Mouse (Mus musculus): ENCODE results near the gene Acot3. TPM values are rescaled to one million over a fixed set of nuclear protein-coding genes. Genes with fewer than 3 reads are reported as not detected.
"Not testable (repeated sequence)": the region's sequence is repeated elsewhere in the genome, so short reads cannot be mapped to it uniquely, and the experiment has no call there.

Acot3 gene
- polyA plus RNA-seq, 1 experiment from 2014 or later: 0.29 TPM

GRCm38 (mm10) chr12:84100071-84100470 lies 48.1 kb downstream of the Acot3 start:
- Histone ChIP-seq H3K4me1 (ENCODE audit: control insufficient read depth, insufficient read depth, low read length) (no peaks in the 10 kb centered on the region), H3K36me3 (ENCODE audit: control insufficient read depth, insufficient read depth, low read length) (no peaks in the 10 kb centered on the region), H3K27ac (ENCODE audit: low read length) (no peak overlapping the region), H3K9me3 (ENCODE audit: control insufficient read depth, low read depth, low read length) (no peaks in the 10 kb centered on the region), H3K9ac (replicated peaks; ENCODE audit: low read depth, low read length) (no peak overlapping the region), H3K4me3 (ENCODE audit: low read depth, low read length) (no peak overlapping the region), H3K27me3 (ENCODE audit: control insufficient read depth, insufficient read depth, low read length) (no peaks in the 10 kb centered on the region), H3K4me2 (replicated peaks; ENCODE audit: low read depth, low read length) (peak overlapping the region; percentile 49; the same call in 1 of the 2 replicates)
- WGBS: 64% methylated on average over 1 of the region's 1 CpGs
- no peak for ATAC-seq (ENCODE audit: insufficient number of reproducible peaks, insufficient read depth, low FRiP score, low read depth)

- not testable (repeated sequence) for H3K36me3 ChIP-seq (ENCODE audit: control insufficient read depth, insufficient read depth, low read length); H3K27me3 ChIP-seq (ENCODE audit: control insufficient read depth, insufficient read depth, low read length); H3K4me1 ChIP-seq (ENCODE audit: control insufficient read depth, insufficient read depth, low read length); H3K9me3 ChIP-seq (ENCODE audit: control insufficient read depth, low read depth, low read length); H3K27ac ChIP-seq (ENCODE audit: low read length)
- under 1% methylated on average over 74 of the region's 80 CpGs for WGBS
- ATAC-seq (ENCODE audit: insufficient number of reproducible peaks, insufficient read depth, low FRiP score, low read depth): peak; percentile 69; the same call in 1 of the 2 replicates
- peak within 1 kb of the TSS; percentile 38 for H3K4me3 ChIP-seq (ENCODE audit: low read depth, low read length)
- H3K9ac ChIP-seq (replicated peaks; ENCODE audit: low read depth, low read length): peak within 1 kb of the TSS; percentile 57
- H3K4me2 ChIP-seq (replicated peaks; ENCODE audit: low read depth, low read length): peak within 1 kb of the TSS; percentile 49
Observed at GRCm38 (mm10) chr12:84100604-84101492, 48.9 kb downstream of the Acot3 start, which contains the start of gene Acot6. TSS of gene Acot6 (plus strand) at chr12:84100654.

- Histone ChIP-seq H3K4me1 (ENCODE audit: control insufficient read depth, insufficient read depth, low read length) (no peaks in the 10 kb centered on the region), H3K9me3 (ENCODE audit: control insufficient read depth, low read depth, low read length) (no peaks in the 10 kb centered on the region), H3K9ac (replicated peaks; ENCODE audit: low read depth, low read length) (no peak overlapping the region), H3K27me3 (ENCODE audit: control insufficient read depth, insufficient read depth, low read length) (no peaks in the 10 kb centered on the region), H3K36me3 (ENCODE audit: control insufficient read depth, insufficient read depth, low read length) (no peaks in the 10 kb centered on the region), H3K27ac (ENCODE audit: low read length) (no peak overlapping the region), H3K4me3 (ENCODE audit: low read depth, low read length) (peak overlapping the region; percentile 38), H3K4me2 (replicated peaks; ENCODE audit: low read depth, low read length) (peak overlapping the region; percentile 49)
- WGBS: 49% methylated on average over 2 of the region's 2 CpGs
- no peak for ATAC-seq (ENCODE audit: insufficient number of reproducible peaks, insufficient read depth, low FRiP score, low read depth)
Observed at GRCm38 (mm10) chr12:84101493-84101845, 49.5 kb downstream of the Acot3 start.

GRCm38 (mm10) chr12:84107012-84107411 lies 55.1 kb downstream of the Acot3 start:
- no peaks in the 10 kb centered on the region for H3K4me1 ChIP-seq (ENCODE audit: control insufficient read depth, insufficient read depth, low read length)
- no peaks in the 10 kb centered on the region for H3K9me3 ChIP-seq (ENCODE audit: control insufficient read depth, low read depth, low read length)
- H3K4me3 ChIP-seq (ENCODE audit: low read depth, low read length): no peak overlapping the region
- no peak overlapping the region for H3K4me2 ChIP-seq (replicated peaks; ENCODE audit: low read depth, low read length)
- H3K36me3 ChIP-seq (ENCODE audit: control insufficient read depth, insufficient read depth, low read length): no peaks in the 10 kb centered on the region
- H3K27me3 ChIP-seq (ENCODE audit: control insufficient read depth, insufficient read depth, low read length): no peaks in the 10 kb centered on the region
- H3K27ac ChIP-seq (ENCODE audit: low read length): no peak overlapping the region
- no peak overlapping the region for H3K9ac ChIP-seq (replicated peaks; ENCODE audit: low read depth, low read length)
- 82% methylated on average over 3 of the region's 3 CpGs for WGBS
- ATAC-seq (ENCODE audit: insufficient number of reproducible peaks, insufficient read depth, low FRiP score, low read depth): no peak

GRCm38 (mm10) chr12:84107692-84108091 lies 55.7 kb downstream of the Acot3 start:
- Histone ChIP-seq H3K9me3 (ENCODE audit: control insufficient read depth, low read depth, low read length) (no peaks in the 10 kb centered on the region), H3K36me3 (ENCODE audit: control insufficient read depth, insufficient read depth, low read length) (no peaks in the 10 kb centered on the region), H3K27me3 (ENCODE audit: control insufficient read depth, insufficient read depth, low read length) (no peaks in the 10 kb centered on the region), H3K27ac (ENCODE audit: low read length) (no peak overlapping the region), H3K9ac (replicated peaks; ENCODE audit: low read depth, low read length) (no peak overlapping the region), H3K4me1 (ENCODE audit: control insufficient read depth, insufficient read depth, low read length) (no peaks in the 10 kb centered on the region), H3K4me3 (ENCODE audit: low read depth, low read length) (no peak overlapping the region), H3K4me2 (replicated peaks; ENCODE audit: low read depth, low read length) (no peak overlapping the region)
- ATAC-seq (ENCODE audit: insufficient number of reproducible peaks, insufficient read depth, low FRiP score, low read depth): no peak
- WGBS: 74% methylated on average over 1 of the region's 1 CpGs

GRCm38 (mm10) chr12:84109924-84110323 lies 58.0 kb downstream of the Acot3 start:
- H3K4me2 ChIP-seq (replicated peaks; ENCODE audit: low read depth, low read length): no peak overlapping the region
- no peaks in the 10 kb centered on the region for H3K36me3 ChIP-seq (ENCODE audit: control insufficient read depth, insufficient read depth, low read length)
- no peak overlapping the region for H3K27ac ChIP-seq (ENCODE audit: low read length)
- H3K9ac ChIP-seq (replicated peaks; ENCODE audit: low read depth, low read length): no peak overlapping the region
- H3K4me1 ChIP-seq (ENCODE audit: control insufficient read depth, insufficient read depth, low read length): no peaks in the 10 kb centered on the region
- no peaks in the 10 kb centered on the region for H3K27me3 ChIP-seq (ENCODE audit: control insufficient read depth, insufficient read depth, low read length)
- ATAC-seq (ENCODE audit: insufficient number of reproducible peaks, insufficient read depth, low FRiP score, low read depth): no peak
- no peaks in the 10 kb centered on the region for H3K9me3 ChIP-seq (ENCODE audit: control insufficient read depth, low read depth, low read length)
- 83% methylated on average over 1 of the region's 1 CpGs for WGBS
- no peak overlapping the region for H3K4me3 ChIP-seq (ENCODE audit: low read depth, low read length)

Other genes with a start within 250 kb of the Acot3 start
- gene Numb, start 130.2 kb upstream of the Acot3 start, polyA plus RNA-seq (2014; fragmentation: Nextera tagmentation; extraction: Ambion mirVana): 34.8 and 36.5 TPM in 2 replicates
- gene Riox1, start 101.5 kb upstream of the Acot3 start, polyA plus RNA-seq (2014; fragmentation: Nextera tagmentation; extraction: Ambion mirVana): 10.1 and 11.7 TPM in 2 replicates
- gene Heatr4, start 67.3 kb upstream of the Acot3 start, polyA plus RNA-seq (2014; fragmentation: Nextera tagmentation; extraction: Ambion mirVana): 0.10 and 0.11 TPM in 2 replicates
- gene Acot2, start 64.3 kb upstream of the Acot3 start, polyA plus RNA-seq (2014; fragmentation: Nextera tagmentation; extraction: Ambion mirVana): 27.2 and 27.3 TPM in 2 replicates
- 44.4 and 48.8 TPM in 2 replicates for gene Acot1, start 42.7 kb upstream of the Acot3 start, polyA plus RNA-seq (2014; fragmentation: Nextera tagmentation; extraction: Ambion mirVana)
- 0.33 and 0.70 TPM in 2 replicates for gene Acot4, start 13.8 kb upstream of the Acot3 start, polyA plus RNA-seq (2014; fragmentation: Nextera tagmentation; extraction: Ambion mirVana)
- not detected in 2 replicates for gene Gm49366, start 13.2 kb upstream of the Acot3 start, polyA plus RNA-seq (2014; fragmentation: Nextera tagmentation; extraction: Ambion mirVana)
- not detected in 2 replicates for gene Acot5, start 17.2 kb downstream of the Acot3 start, polyA plus RNA-seq (2014; fragmentation: Nextera tagmentation; extraction: Ambion mirVana)
- gene Acot6, start 48.5 kb downstream of the Acot3 start, polyA plus RNA-seq (2014; fragmentation: Nextera tagmentation; extraction: Ambion mirVana): 1.7 and 2.5 TPM in 2 replicates
- gene Dnal1, start 62.2 kb downstream of the Acot3 start, polyA plus RNA-seq (2014; fragmentation: Nextera tagmentation; extraction: Ambion mirVana): 3.8 and 5.7 TPM in 2 replicates
- gene Pnma1, start 96.3 kb downstream of the Acot3 start, polyA plus RNA-seq (2014; fragmentation: Nextera tagmentation; extraction: Ambion mirVana): 0.45 and 0.90 TPM in 2 replicates
- gene Elmsan1, start 166.7 kb downstream of the Acot3 start, polyA plus RNA-seq (2014; fragmentation: Nextera tagmentation; extraction: Ambion mirVana): 10.2 and 10.6 TPM in 2 replicates
- gene Ptgr2, start 233.1 kb downstream of the Acot3 start, polyA plus RNA-seq (2014; fragmentation: Nextera tagmentation; extraction: Ambion mirVana): 18.5 and 19.9 TPM in 2 replicates

Data from stomach, embryonic 14.5 days (tissue).